Mouse (Mus musculus) limb, embryonic 14.5 days (tissue): ENCODE measurements around the gene Lrrn4. TPM values are rescaled to one million over a fixed set of nuclear protein-coding genes. Genes with fewer than 3 reads are reported as not detected.
A peak's percentile ranks its signal among the peaks of the same experiment; 100 is the strongest.

ENCODE experiments used
- ATAC-seq: fragments of 200-750 bp; cut with Nextera tagmentation; 2 replicates; pipeline ENCODE4 v1.8.0; 2017; ENCODE audit warnings: low read depth, moderate number of reproducible peaks, moderate TSS enrichment; ENCODE audit not compliant: low FRiP score
- DNase-seq: peaks from one replicate; pipeline ENCODE4 v3.0.0-alpha.2; 2015; ENCODE audit warnings: low spot score
- H3K27ac ChIP-seq: fragments of 300-500 bp; sonication (generic); replicated peaks from 2 replicates; pipeline ENCODE4 v1.5.1; 2014; ENCODE audit warnings: low read depth, mild to moderate bottlenecking, low read length, moderate library complexity, mixed read lengths
- H3K27me3 ChIP-seq: fragments of 300-500 bp; sonication (generic); 2 replicates; pipeline ENCODE4 v1.6.1; 2014; ENCODE audit warnings: low read length, mixed read lengths; ENCODE audit not compliant: control insufficient read depth, insufficient read depth
- H3K36me3 ChIP-seq: fragments of 300-500 bp; sonication (generic); 2 replicates; pipeline ENCODE4 v1.6.1; 2014; ENCODE audit warnings: mild to moderate bottlenecking, low read length, moderate library complexity, mixed read lengths; ENCODE audit not compliant: control insufficient read depth, insufficient read depth
- H3K4me1 ChIP-seq: fragments of 300-500 bp; sonication (generic); 2 replicates; pipeline ENCODE4 v1.6.1; 2014; ENCODE audit warnings: antibody characterized with exemption, low read length, mixed read lengths; ENCODE audit not compliant: control insufficient read depth, insufficient read depth
- H3K4me2 ChIP-seq: fragments of 300-500 bp; sonication (generic); replicated peaks from 2 replicates; pipeline ENCODE4 v1.6.1; 2014; ENCODE audit warnings: low read depth, mild to moderate bottlenecking, low read length, moderate library complexity; ENCODE audit not compliant: severe bottlenecking
- H3K4me3 ChIP-seq: fragments of 300-500 bp; sonication (generic); replicated peaks from 2 replicates; pipeline ENCODE4 v1.5.1; 2014; ENCODE audit warnings: low read length
- H3K9ac ChIP-seq: fragments of 300-500 bp; sonication (generic); 2 replicates; pipeline ENCODE4 v1.6.1; 2014; ENCODE audit warnings: mild to moderate bottlenecking, low read depth, low read length, moderate library complexity; ENCODE audit not compliant: severe bottlenecking
- H3K9me3 ChIP-seq: fragments of 300-500 bp; sonication (generic); 2 replicates; pipeline ENCODE4 v1.6.1; 2016; ENCODE audit warnings: low read length; ENCODE audit not compliant: control insufficient read depth
- POLR2A ChIP-seq: fragments of 200-500 bp; IDR thresholded peaks from 2 replicates; pipeline ENCODE4 v1.8.0; 2012; ENCODE audit warnings: inconsistent platforms, mild to moderate bottlenecking, moderate library complexity, borderline replicate concordance; ENCODE audit not compliant: insufficient read depth, insufficient read length; ENCODE audit errors: extremely low read depth
- WGBS: fragments of 180-500 bp; shearing (Covaris S2); extraction: QIAGEN DNeasy Blood & Tissue Kit; methylation state at CpG from one replicate; pipeline ENCODE4 v1.1.7; 2014; 5-methylcytosine and 5-hydroxymethylcytosine counted together
- polyA plus RNA-seq, 2 experiments: library from polyadenylated mRNA; depleted of rRNA in 1 of 2; stranded (reverse) in 1 of 2; unstranded in 1 of 2; fragments of >200 nt; fragmentation: Nextera tagmentation in 1 of 2; extraction: Ambion mirVana in 1 of 2; gene quantifications; 2 replicates each; pipeline versions ENCODE4 v1.2.1 to v1.2.3; 2012 to 2014

Gene Lrrn4
- polyA plus RNA-seq, 2 experiments: 0.31 to 0.51 TPM

GRCm38 (mm10) chr2:132846407-132847358, 34.0 kb downstream of the Lrrn4 start, which contains the start of gene Crls1:
Gene Crls1 (plus strand): TSS chr2:132846666.
- WGBS: under 1% methylated on average over 78 of the region's 96 CpGs
- H3K4me2 ChIP-seq: peak within 1 kb of the TSS; percentile 76
- ATAC-seq: peak; percentile 91
- peak; percentile 78; the same call in 1 of the 2 replicates for TF ChIP-seq POLR2A
- peaks cover 9% of the 10 kb centered on the region; the same call in 1 of the 2 replicates for H3K36me3 ChIP-seq
- peak within 1 kb of the TSS; percentile 91 for H3K9ac ChIP-seq
- DNase-seq: peak; percentile 87
- H3K4me3 ChIP-seq: peak within 1 kb of the TSS; percentile 75
- H3K4me1 ChIP-seq: peaks cover 7% of the 10 kb centered on the region
- no peaks in the 10 kb centered on the region for H3K27me3 ChIP-seq
- H3K27ac ChIP-seq: peak within 1 kb of the TSS; percentile 69
- H3K9me3 ChIP-seq: no peaks in the 10 kb centered on the region

- 89% methylated on average over 4 of the region's 4 CpGs for WGBS
- H3K36me3 ChIP-seq: peaks cover 13% of the 10 kb centered on the region
- no peak overlapping the region for H3K4me2 ChIP-seq
- H3K4me3 ChIP-seq: no peak overlapping the region
- ATAC-seq: no peak
- no peaks in the 10 kb centered on the region for H3K4me1 ChIP-seq
- H3K9ac ChIP-seq: no peak overlapping the region
- H3K27me3 ChIP-seq: no peaks in the 10 kb centered on the region
- no peak for DNase-seq
- H3K27ac ChIP-seq: no peak overlapping the region
- H3K9me3 ChIP-seq: no peaks in the 10 kb centered on the region
- TF ChIP-seq POLR2A: no peak
Measured at GRCm38 (mm10) chr2:132841071-132841470, 39.6 kb downstream of the Lrrn4 start.

Other genes with a start within 250 kb of the Lrrn4 start
- 16.3 and 17.4 TPM in 2 replicates for gene Shld1, start 194.0 kb downstream of the Lrrn4 start, polyA plus RNA-seq (2012; rRNA removed)
- gene Shld1, start 194.0 kb downstream of the Lrrn4 start, polyA plus RNA-seq (2014; fragmentation: Nextera tagmentation; extraction: Ambion mirVana): 20.1 and 20.5 TPM in 2 replicates
- gene Chgb, start 99.6 kb downstream of the Lrrn4 start, polyA plus RNA-seq (2012; rRNA removed): 0.13 and 0.35 TPM in 2 replicates
- gene Chgb, start 99.6 kb downstream of the Lrrn4 start, polyA plus RNA-seq (2014; fragmentation: Nextera tagmentation; extraction: Ambion mirVana): 0.11 and 0.28 TPM in 2 replicates
- 17.3 and 22.1 TPM in 2 replicates for gene Trmt6, start 64.8 kb downstream of the Lrrn4 start, polyA plus RNA-seq (2012; rRNA removed)
- gene Trmt6, start 64.8 kb downstream of the Lrrn4 start, polyA plus RNA-seq (2014; fragmentation: Nextera tagmentation; extraction: Ambion mirVana): 27.7 and 29.1 TPM in 2 replicates
- 8.7 and 9.6 TPM in 2 replicates for gene Mcm8, start 64.8 kb downstream of the Lrrn4 start, polyA plus RNA-seq (2012; rRNA removed)
- 9.1 and 13.8 TPM in 2 replicates for gene Mcm8, start 64.8 kb downstream of the Lrrn4 start, polyA plus RNA-seq (2014; fragmentation: Nextera tagmentation; extraction: Ambion mirVana)
- gene Crls1, start 34.2 kb downstream of the Lrrn4 start, polyA plus RNA-seq (2012; rRNA removed): 33.5 and 40.0 TPM in 2 replicates
- gene Crls1, start 34.2 kb downstream of the Lrrn4 start, polyA plus RNA-seq (2014; fragmentation: Nextera tagmentation; extraction: Ambion mirVana): 33.9 and 35.5 TPM in 2 replicates
- gene Fermt1, start 65.0 kb upstream of the Lrrn4 start, polyA plus RNA-seq (2012; rRNA removed): 2.9 and 3.9 TPM in 2 replicates
- gene Fermt1, start 65.0 kb upstream of the Lrrn4 start, polyA plus RNA-seq (2014; fragmentation: Nextera tagmentation; extraction: Ambion mirVana): 16.2 and 19.5 TPM in 2 replicates